Mouse (Mus musculus): ENCODE data around the gene Glis1.

DNA sequence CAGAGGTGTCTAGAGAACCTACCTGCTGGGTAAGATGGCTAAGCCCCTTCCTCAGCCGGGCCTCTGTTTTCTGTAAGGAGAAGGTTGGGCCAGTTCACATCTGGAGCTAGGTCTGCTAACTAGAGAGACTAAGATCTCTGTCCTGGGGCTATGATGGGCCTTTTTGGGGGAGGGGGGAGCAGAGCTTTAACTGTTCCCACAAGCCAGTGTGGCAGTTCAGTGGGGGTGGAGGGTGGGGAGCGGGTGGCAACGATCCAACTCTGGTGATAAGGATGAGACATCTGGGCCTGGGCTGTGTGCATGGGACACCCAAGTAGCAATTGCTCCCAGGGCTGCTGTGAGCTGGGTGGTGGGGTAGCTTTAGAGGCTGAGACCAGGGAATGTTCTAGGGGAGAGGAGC is 124.4 kb downstream of the Glis1 start:
- TF ChIP-seq GATA1 (IDR thresholded peaks at IDR 0.05; ENCODE audit: low read length) (no peak), TAL1 (IDR thresholded peaks at IDR 0.05; ENCODE audit: low read length) (no peak)

All from erythroblast, embryonic 14.5 days (primary cell).